Mouse (Mus musculus): Measurements from ENCODE around the gene Ackr4. TPM values are rescaled to one million over a fixed set of nuclear protein-coding genes. Genes with fewer than 3 reads are reported as not detected.
A peak's percentile ranks its signal among the peaks of the same experiment; 100 is the strongest.

Gene Ackr4
- polyA plus RNA-seq, 1 experiment from 2014 or later: 0.31 TPM

GRCm38 (mm10) chr9:104078780-104079179, 48.0 kb downstream of the Ackr4 start:
- H3K4me1 ChIP-seq (replicated peaks; ENCODE audit: control insufficient read depth, insufficient read depth, low read length): no peaks in the 10 kb centered on the region
- no peak for DNase-seq (ENCODE audit: low spot score)
- no peak for ATAC-seq (ENCODE audit: low FRiP score)
- no peaks in the 10 kb centered on the region for H3K9me3 ChIP-seq (ENCODE audit: control insufficient read depth, low read length)
- no peaks in the 10 kb centered on the region for H3K27me3 ChIP-seq (ENCODE audit: control insufficient read depth, insufficient read depth, low read length)
- no peak overlapping the region for H3K27ac ChIP-seq (ENCODE audit: low read depth, low read length)
- H3K4me3 ChIP-seq (ENCODE audit: low read depth, low read length): no peak overlapping the region
- 96% methylated on average over 1 of the region's 1 CpGs for WGBS
- no peak overlapping the region for H3K4me2 ChIP-seq (replicated peaks; ENCODE audit: low read depth, low read length)
- H3K9ac ChIP-seq (ENCODE audit: low read depth, low read length): no peak overlapping the region
- H3K36me3 ChIP-seq (ENCODE audit: control insufficient read depth, insufficient read depth, low read length): no peaks in the 10 kb centered on the region

DNA sequence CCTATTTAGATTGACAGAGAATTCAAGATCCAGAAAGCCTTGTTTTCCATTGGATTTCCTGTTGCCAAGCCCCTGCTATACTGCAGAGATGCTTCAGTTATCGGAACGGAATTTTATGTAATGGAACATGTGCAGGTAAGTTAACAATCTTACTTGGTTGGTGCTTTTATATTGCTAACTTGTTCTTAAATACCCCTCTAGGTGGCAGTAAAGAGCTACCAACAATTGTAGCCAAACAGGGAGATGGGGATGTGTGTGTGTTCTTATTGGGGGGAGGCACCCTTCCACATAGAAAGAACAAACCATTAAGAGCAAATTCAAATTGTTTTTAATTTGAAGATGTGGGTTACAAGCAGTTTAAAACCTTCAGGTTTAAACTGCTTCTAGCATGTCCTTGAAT, 50.9 kb downstream of the Ackr4 start:
- 66% methylated on average over 2 of the region's 2 CpGs for WGBS
- Histone ChIP-seq H3K4me3 (ENCODE audit: low read depth, low read length) (no peak overlapping the region), H3K9ac (ENCODE audit: low read depth, low read length) (no peak overlapping the region), H3K36me3 (ENCODE audit: control insufficient read depth, insufficient read depth, low read length) (no peaks in the 10 kb centered on the region), H3K27me3 (ENCODE audit: control insufficient read depth, insufficient read depth, low read length) (no peaks in the 10 kb centered on the region), H3K4me2 (replicated peaks; ENCODE audit: low read depth, low read length) (no peak overlapping the region), H3K4me1 (replicated peaks; ENCODE audit: control insufficient read depth, insufficient read depth, low read length) (no peaks in the 10 kb centered on the region), H3K9me3 (ENCODE audit: control insufficient read depth, low read length) (no peaks in the 10 kb centered on the region), H3K27ac (ENCODE audit: low read depth, low read length) (no peak overlapping the region)
- ATAC-seq (ENCODE audit: low FRiP score) (no peak), DNase-seq (ENCODE audit: low spot score) (peak; percentile 43)

DNA sequence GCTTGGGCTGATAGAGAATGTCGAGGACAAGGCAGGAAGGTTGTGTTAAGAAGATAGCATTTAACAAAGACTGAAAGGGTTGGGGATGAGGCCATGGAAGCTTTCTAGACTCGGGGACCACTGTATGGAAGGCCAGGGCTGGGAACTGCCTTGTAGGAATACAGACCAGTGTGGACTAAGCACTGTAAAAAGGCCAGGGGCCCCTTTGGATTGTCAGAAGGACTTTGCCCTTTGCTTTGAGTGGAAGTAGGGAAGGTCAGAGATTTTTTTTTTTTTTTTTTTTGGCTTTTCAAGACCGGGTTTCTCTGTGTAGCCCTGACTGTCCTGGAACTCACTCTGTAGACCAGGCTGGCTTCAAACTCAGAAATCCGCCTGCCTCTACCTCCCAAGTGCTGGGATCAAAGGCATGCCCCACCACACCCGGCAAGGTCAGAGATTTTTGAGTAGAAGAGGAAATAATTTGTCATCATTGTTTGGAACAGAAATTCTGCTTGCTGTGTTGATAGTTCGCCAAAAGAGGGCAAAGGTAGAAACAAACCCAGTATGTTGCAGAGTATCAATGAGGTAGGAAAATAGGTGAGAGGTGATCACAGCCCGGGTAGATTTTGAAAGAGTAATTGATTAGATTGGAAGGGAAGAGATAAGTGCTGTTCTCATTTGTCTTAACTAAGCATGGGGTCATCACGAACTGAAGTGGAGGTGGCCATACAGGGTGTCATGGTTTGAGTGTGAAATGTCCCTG, 55.7 kb downstream of the Ackr4 start:
- DNase-seq (ENCODE audit: low spot score) (no peak), ATAC-seq (ENCODE audit: low FRiP score) (no peak)

DNA sequence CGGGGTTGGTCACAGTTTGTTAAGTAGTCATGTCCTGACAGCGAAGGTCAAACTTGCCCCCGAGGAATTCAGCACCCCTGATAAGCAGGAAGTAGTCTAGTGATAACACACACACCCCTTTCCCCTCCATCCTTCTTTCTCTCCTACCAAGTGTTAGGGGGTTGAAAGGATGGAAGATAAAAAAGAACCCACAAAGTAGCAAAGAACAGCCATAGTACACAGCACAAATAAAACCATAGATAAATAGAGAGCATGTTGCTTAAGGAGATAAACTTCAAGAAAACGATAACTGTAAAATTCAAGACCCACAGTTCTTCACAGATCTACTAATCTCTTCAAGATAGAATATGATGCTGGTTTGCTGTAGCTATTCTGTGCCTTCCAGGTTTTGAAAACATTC, 56.5 kb downstream of the Ackr4 start:
- H3K4me1 ChIP-seq (replicated peaks; ENCODE audit: control insufficient read depth, insufficient read depth, low read length): no peaks in the 10 kb centered on the region
- WGBS: 79% methylated on average over 4 of the region's 4 CpGs
- H3K27ac ChIP-seq (ENCODE audit: low read depth, low read length): no peak overlapping the region
- H3K4me2 ChIP-seq (replicated peaks; ENCODE audit: low read depth, low read length): no peak overlapping the region
- H3K27me3 ChIP-seq (ENCODE audit: control insufficient read depth, insufficient read depth, low read length): no peaks in the 10 kb centered on the region
- no peak overlapping the region for H3K9ac ChIP-seq (ENCODE audit: low read depth, low read length)
- no peaks in the 10 kb centered on the region for H3K9me3 ChIP-seq (ENCODE audit: control insufficient read depth, low read length)
- ATAC-seq (ENCODE audit: low FRiP score): no peak
- no peak overlapping the region for H3K4me3 ChIP-seq (ENCODE audit: low read depth, low read length)
- H3K36me3 ChIP-seq (ENCODE audit: control insufficient read depth, insufficient read depth, low read length): no peaks in the 10 kb centered on the region
- no peak for DNase-seq (ENCODE audit: low spot score)

More for the DNA sequence above, 55.7 kb downstream of the Ackr4 start:
- Histone ChIP-seq H3K9me3 (ENCODE audit: control insufficient read depth, low read length) (no peaks in the 10 kb centered on the region), H3K36me3 (ENCODE audit: control insufficient read depth, insufficient read depth, low read length) (no peaks in the 10 kb centered on the region), H3K4me1 (replicated peaks; ENCODE audit: control insufficient read depth, insufficient read depth, low read length) (no peaks in the 10 kb centered on the region), H3K4me2 (replicated peaks; ENCODE audit: low read depth, low read length) (no peak overlapping the region), H3K9ac (ENCODE audit: low read depth, low read length) (no peak overlapping the region), H3K27ac (ENCODE audit: low read depth, low read length) (no peak overlapping the region), H3K4me3 (ENCODE audit: low read depth, low read length) (no peak overlapping the region), H3K27me3 (ENCODE audit: control insufficient read depth, insufficient read depth, low read length) (no peaks in the 10 kb centered on the region)
- 79% methylated on average over 8 of the region's 8 CpGs for WGBS

- no peak for DNase-seq (ENCODE audit: low spot score)
- Histone ChIP-seq H3K9me3 (ENCODE audit: control insufficient read depth, low read length) (no peaks in the 10 kb centered on the region), H3K36me3 (ENCODE audit: control insufficient read depth, insufficient read depth, low read length) (no peaks in the 10 kb centered on the region), H3K9ac (ENCODE audit: low read depth, low read length) (no peak overlapping the region), H3K4me1 (replicated peaks; ENCODE audit: control insufficient read depth, insufficient read depth, low read length) (peaks cover 9% of the 10 kb centered on the region; the same call in 1 of the 2 replicates), H3K27ac (ENCODE audit: low read depth, low read length) (no peak overlapping the region), H3K4me2 (replicated peaks; ENCODE audit: low read depth, low read length) (no peak overlapping the region), H3K27me3 (ENCODE audit: control insufficient read depth, insufficient read depth, low read length) (no peaks in the 10 kb centered on the region), H3K4me3 (ENCODE audit: low read depth, low read length) (no peak overlapping the region)
- WGBS: 46% methylated on average over 1 of the region's 1 CpGs
- ATAC-seq (ENCODE audit: low FRiP score): no peak
Observed at GRCm38 (mm10) chr9:104064571-104064970, 62.2 kb downstream of the Ackr4 start.

DNA sequence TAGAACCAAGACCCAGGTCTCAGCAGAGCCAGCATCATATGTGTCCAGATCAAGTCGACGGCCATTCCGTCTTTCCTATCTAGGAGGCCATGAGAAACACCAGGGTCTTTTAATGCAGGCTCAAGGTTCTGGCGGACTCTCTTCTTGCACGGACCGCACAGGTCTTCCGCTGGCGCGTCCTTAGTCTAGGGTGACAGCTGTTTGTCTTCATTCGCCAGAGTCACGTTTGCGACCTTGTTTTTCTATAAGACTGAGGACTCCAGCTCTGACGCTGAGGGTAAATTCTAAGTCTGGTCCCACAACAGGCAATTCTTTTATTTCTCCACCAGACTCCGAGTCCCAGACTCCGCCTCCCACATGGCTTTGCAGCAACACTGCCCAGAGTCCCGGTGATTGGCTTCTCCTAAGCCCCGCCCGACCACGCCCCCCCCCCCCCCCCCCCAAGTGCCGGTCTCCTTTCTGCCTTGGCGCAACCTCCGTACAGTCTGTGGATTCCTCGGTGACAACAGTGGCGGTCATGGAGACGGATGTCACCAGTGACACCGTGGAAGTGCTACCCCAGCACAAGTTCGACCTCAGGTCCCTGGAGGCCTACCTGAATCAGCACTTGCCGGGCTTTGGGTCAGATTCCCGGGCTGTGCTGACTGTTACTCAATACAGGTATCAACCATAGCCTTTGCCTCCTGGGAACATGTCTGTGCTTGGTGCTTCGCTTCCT, 63.3 kb downstream of the Ackr4 start, which contains the start of gene Acad11:
Gene Acad11, plus strand, starts transcription at position 134 of the 718 bp plus-strand sequence.
- H3K27me3 ChIP-seq (ENCODE audit: control insufficient read depth, insufficient read depth, low read length): no peaks in the 10 kb centered on the region
- H3K4me1 ChIP-seq (replicated peaks; ENCODE audit: control insufficient read depth, insufficient read depth, low read length): peaks cover 9% of the 10 kb centered on the region; the same call in 1 of the 2 replicates
- WGBS: under 1% methylated on average over 30 of the region's 30 CpGs
- H3K9ac ChIP-seq (ENCODE audit: low read depth, low read length): peak within 1 kb of the TSS; percentile 82
- H3K9me3 ChIP-seq (ENCODE audit: control insufficient read depth, low read length): no peaks in the 10 kb centered on the region
- H3K27ac ChIP-seq (ENCODE audit: low read depth, low read length): no peak within 1 kb of the TSS
- peak within 1 kb of the TSS; percentile 81 for H3K4me3 ChIP-seq (ENCODE audit: low read depth, low read length)
- peak within 1 kb of the TSS; percentile 84 for H3K4me2 ChIP-seq (replicated peaks; ENCODE audit: low read depth, low read length)
- DNase-seq (ENCODE audit: low spot score) (peak; percentile 89), ATAC-seq (ENCODE audit: low FRiP score) (peak; percentile 95)
- no peaks in the 10 kb centered on the region for H3K36me3 ChIP-seq (ENCODE audit: control insufficient read depth, insufficient read depth, low read length)

- Histone ChIP-seq H3K4me1 (replicated peaks; ENCODE audit: control insufficient read depth, insufficient read depth, low read length) (peaks cover 9% of the 10 kb centered on the region; the same call in 1 of the 2 replicates), H3K27ac (ENCODE audit: low read depth, low read length) (no peak within 1 kb of the TSS), H3K36me3 (ENCODE audit: control insufficient read depth, insufficient read depth, low read length) (no peaks in the 10 kb centered on the region), H3K9me3 (ENCODE audit: control insufficient read depth, low read length) (no peaks in the 10 kb centered on the region), H3K4me3 (ENCODE audit: low read depth, low read length) (peak within 1 kb of the TSS; percentile 81), H3K4me2 (replicated peaks; ENCODE audit: low read depth, low read length) (peak within 1 kb of the TSS; percentile 84), H3K27me3 (ENCODE audit: control insufficient read depth, insufficient read depth, low read length) (no peaks in the 10 kb centered on the region), H3K9ac (ENCODE audit: low read depth, low read length) (peak within 1 kb of the TSS; percentile 82)
- ATAC-seq (ENCODE audit: low FRiP score) (peak; percentile 85), DNase-seq (ENCODE audit: low spot score) (peak; percentile 84)
- under 1% methylated on average over 56 of the region's 59 CpGs for WGBS
Observed at GRCm38 (mm10) chr9:104062430-104063243, 64.1 kb downstream of the Ackr4 start, which contains the start of gene Uba5. Uba5 (minus strand) TSS chr9:104063134.

DNA sequence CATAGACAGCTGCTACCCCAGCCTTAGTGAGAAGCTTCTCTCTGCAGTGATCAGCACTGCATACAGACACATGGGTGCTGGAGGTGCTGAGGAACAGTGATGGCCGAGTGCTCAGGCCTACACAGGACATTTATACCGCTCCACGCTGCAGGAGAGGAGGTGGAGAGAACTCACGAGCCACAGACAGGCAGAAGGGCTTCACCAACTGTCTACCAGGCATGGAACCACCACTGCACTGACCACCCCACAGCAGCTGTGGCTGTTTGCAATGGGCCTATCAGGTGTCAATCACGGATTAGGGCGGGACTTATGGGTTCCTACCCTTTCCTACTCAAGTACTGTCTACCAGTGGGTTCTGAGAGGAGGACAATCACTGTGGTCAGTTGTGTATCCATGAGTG, 75.7 kb downstream of the Ackr4 start:
- Histone ChIP-seq H3K36me3 (ENCODE audit: control insufficient read depth, insufficient read depth, low read length) (peaks cover 15% of the 10 kb centered on the region), H3K4me1 (replicated peaks; ENCODE audit: control insufficient read depth, insufficient read depth, low read length) (no peaks in the 10 kb centered on the region), H3K27ac (ENCODE audit: low read depth, low read length) (no peak overlapping the region), H3K4me3 (ENCODE audit: low read depth, low read length) (no peak overlapping the region), H3K27me3 (ENCODE audit: control insufficient read depth, insufficient read depth, low read length) (no peaks in the 10 kb centered on the region), H3K4me2 (replicated peaks; ENCODE audit: low read depth, low read length) (no peak overlapping the region), H3K9ac (ENCODE audit: low read depth, low read length) (no peak overlapping the region), H3K9me3 (ENCODE audit: control insufficient read depth, low read length) (no peaks in the 10 kb centered on the region)
- DNase-seq (ENCODE audit: low spot score) (no peak), ATAC-seq (ENCODE audit: low FRiP score) (no peak)
- WGBS: 91% methylated on average over 6 of the region's 6 CpGs
